Mouse (Mus musculus): ENCODE measurements at regions not wholly inside any gene's neighbourhood (a gene's known extent, or its start where the extent isn't known, plus 50 kb on each side); places are given as distances from the start of the nearest gene placed in this dataset.

DNA sequence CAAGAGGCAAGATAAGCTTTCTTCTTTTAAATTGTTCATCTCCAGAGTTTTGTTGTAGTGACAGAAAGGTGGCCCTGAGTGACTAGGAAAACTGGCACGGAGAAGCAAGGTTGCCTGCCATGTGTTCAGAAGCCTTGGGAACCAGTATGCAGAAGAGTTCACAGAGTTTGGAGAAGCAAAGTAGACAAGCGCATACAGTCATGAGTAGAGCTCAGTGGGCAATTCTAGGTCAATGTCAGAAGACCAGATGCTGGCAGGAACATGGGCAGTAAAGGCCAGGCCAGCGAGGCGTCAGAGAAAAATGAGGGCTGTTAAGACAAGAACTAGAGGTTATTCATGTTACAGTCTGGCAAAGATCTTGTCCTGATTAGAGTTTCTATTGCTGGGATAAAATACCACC lies 172.7 kb downstream of the Tmem17 start:
- WGBS: 92% methylated on average over 4 of the region's 4 CpGs

DNA sequence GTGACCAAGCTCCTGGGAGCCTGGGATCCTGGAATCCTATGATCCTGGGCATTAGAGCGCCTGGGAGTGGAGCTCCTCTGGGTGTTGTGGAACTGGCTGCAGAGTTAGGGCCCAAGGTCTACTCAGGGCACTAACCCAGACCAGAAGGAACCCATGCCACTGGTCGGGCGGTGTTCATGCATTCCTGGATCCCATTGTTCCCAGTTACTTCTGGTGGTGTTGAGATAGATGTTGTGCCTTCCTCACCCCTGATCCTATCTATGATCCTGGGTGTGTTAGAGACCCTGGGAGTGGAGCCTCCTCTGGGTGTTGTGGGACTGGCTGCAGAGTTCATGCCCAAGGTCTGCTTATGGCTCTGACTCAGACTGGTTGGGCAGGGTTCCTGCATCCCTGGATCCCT lies 169.9 kb downstream of the B3gnt2 start:
- Histone ChIP-seq H3K4me3 (ENCODE audit: low read depth, low read length) (no peak overlapping the region), H3K36me3 (ENCODE audit: control insufficient read depth, insufficient read depth, low read length) (no peaks in the 10 kb centered on the region), H3K4me1 (ENCODE audit: control insufficient read depth, insufficient read depth, insufficient read length, low read length) (no peaks in the 10 kb centered on the region), H3K27me3 (ENCODE audit: control insufficient read depth, insufficient read depth, low read length) (no peaks in the 10 kb centered on the region), H3K27ac (ENCODE audit: insufficient read depth, low read depth, low read length) (no peak overlapping the region)
- WGBS: 93% methylated on average over 3 of the region's 3 CpGs
- TF ChIP-seq POLR2A (IDR thresholded peaks at IDR 0.05; ENCODE audit: low read depth, low read length) (no peak), CTCF (IDR thresholded peaks at IDR 0.05; ENCODE audit: extremely low read depth, insufficient read length, insufficient replicate concordance, low read depth, low read length) (no peak)

More for the DNA sequence above, 172.7 kb downstream of the Tmem17 start:
- Histone ChIP-seq H3K4me3 (ENCODE audit: low read depth, low read length) (no peak overlapping the region), H3K4me1 (ENCODE audit: control insufficient read depth, insufficient read depth, insufficient read length, low read length) (no peaks in the 10 kb centered on the region), H3K36me3 (ENCODE audit: control insufficient read depth, insufficient read depth, low read length) (no peaks in the 10 kb centered on the region), H3K27ac (ENCODE audit: insufficient read depth, low read depth, low read length) (no peak overlapping the region), H3K27me3 (ENCODE audit: control insufficient read depth, insufficient read depth, low read length) (no peaks in the 10 kb centered on the region)
- TF ChIP-seq POLR2A (IDR thresholded peaks at IDR 0.05; ENCODE audit: low read depth, low read length): no peak
- no peak for TF ChIP-seq CTCF (IDR thresholded peaks at IDR 0.05; ENCODE audit: extremely low read depth, insufficient read length, insufficient replicate concordance, low read depth, low read length)

- no peaks in the 10 kb centered on the region for H3K36me3 ChIP-seq (ENCODE audit: control insufficient read depth, insufficient read depth, low read length)
- H3K27ac ChIP-seq (ENCODE audit: insufficient read depth, low read depth, low read length): no peak overlapping the region
- no peak overlapping the region for H3K4me3 ChIP-seq (ENCODE audit: low read depth, low read length)
- H3K4me1 ChIP-seq (ENCODE audit: control insufficient read depth, insufficient read depth, insufficient read length, low read length): no peaks in the 10 kb centered on the region
- TF ChIP-seq CTCF (IDR thresholded peaks at IDR 0.05; ENCODE audit: extremely low read depth, insufficient read length, insufficient replicate concordance, low read depth, low read length): no peak
- TF ChIP-seq POLR2A (IDR thresholded peaks at IDR 0.05; ENCODE audit: low read depth, low read length): no peak
- H3K27me3 ChIP-seq (ENCODE audit: control insufficient read depth, insufficient read depth, low read length): no peaks in the 10 kb centered on the region
- 67% methylated on average over 5 of the region's 5 CpGs for WGBS
Observed at GRCm38 (mm10) chr11:22692281-22692857, 168.4 kb downstream of the B3gnt2 start.

DNA sequence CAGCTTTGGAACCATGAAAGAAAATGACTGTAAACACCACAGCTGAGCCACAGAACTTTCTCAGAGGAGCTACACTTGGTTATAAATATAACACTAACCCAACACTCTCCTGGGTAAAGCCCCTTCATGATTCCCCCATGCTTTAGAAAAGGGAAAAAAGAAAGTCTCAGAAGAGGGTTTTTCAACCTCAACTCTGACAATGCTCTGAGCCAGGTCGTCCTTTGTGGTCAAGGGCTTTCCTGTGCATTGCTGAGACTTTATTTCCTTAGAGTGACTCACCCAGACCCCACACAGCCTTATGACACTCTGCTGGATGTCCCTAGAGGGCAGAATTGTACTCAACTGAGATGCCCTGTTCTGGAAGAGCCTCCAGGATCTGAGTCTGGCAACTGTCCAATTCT lies 167.8 kb downstream of the B3gnt2 start:
- TF ChIP-seq POLR2A (IDR thresholded peaks at IDR 0.05; ENCODE audit: low read depth, low read length) (no peak), CTCF (IDR thresholded peaks at IDR 0.05; ENCODE audit: extremely low read depth, insufficient read length, insufficient replicate concordance, low read depth, low read length) (no peak)
- Histone ChIP-seq H3K27me3 (ENCODE audit: control insufficient read depth, insufficient read depth, low read length) (no peaks in the 10 kb centered on the region), H3K4me1 (ENCODE audit: control insufficient read depth, insufficient read depth, insufficient read length, low read length) (no peaks in the 10 kb centered on the region), H3K4me3 (ENCODE audit: low read depth, low read length) (no peak overlapping the region), H3K27ac (ENCODE audit: insufficient read depth, low read depth, low read length) (no peak overlapping the region), H3K36me3 (ENCODE audit: control insufficient read depth, insufficient read depth, low read length) (no peaks in the 10 kb centered on the region)
- 22% methylated on average over 1 of the region's 1 CpGs for WGBS

DNA sequence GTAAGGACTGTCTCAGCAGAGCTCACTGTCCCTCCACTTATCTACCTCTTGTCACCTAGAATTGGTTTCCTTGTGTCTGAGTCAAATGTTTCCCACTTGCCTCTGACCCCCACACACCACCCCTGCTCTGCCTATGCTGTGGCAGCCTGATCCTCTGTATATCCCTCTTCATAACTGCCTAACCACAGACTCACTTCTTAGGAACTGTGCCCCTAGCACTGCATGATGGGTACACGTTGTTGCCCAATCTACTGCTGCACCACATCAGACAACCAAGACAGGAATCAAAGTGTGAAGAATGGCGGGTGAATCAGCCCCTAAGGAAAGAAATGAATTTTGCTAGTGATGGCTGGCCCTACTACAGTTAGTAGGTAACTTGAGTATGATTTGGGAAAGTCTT lies 167.4 kb downstream of the B3gnt2 start:
- Histone ChIP-seq H3K4me1 (ENCODE audit: control insufficient read depth, insufficient read depth, insufficient read length, low read length) (no peaks in the 10 kb centered on the region), H3K27ac (ENCODE audit: insufficient read depth, low read depth, low read length) (no peak overlapping the region), H3K4me3 (ENCODE audit: low read depth, low read length) (no peak overlapping the region), H3K27me3 (ENCODE audit: control insufficient read depth, insufficient read depth, low read length) (no peaks in the 10 kb centered on the region), H3K36me3 (ENCODE audit: control insufficient read depth, insufficient read depth, low read length) (no peaks in the 10 kb centered on the region)
- TF ChIP-seq POLR2A (IDR thresholded peaks at IDR 0.05; ENCODE audit: low read depth, low read length): no peak
- no peak for TF ChIP-seq CTCF (IDR thresholded peaks at IDR 0.05; ENCODE audit: extremely low read depth, insufficient read length, insufficient replicate concordance, low read depth, low read length)
- WGBS: 72% methylated on average over 2 of the region's 2 CpGs

DNA sequence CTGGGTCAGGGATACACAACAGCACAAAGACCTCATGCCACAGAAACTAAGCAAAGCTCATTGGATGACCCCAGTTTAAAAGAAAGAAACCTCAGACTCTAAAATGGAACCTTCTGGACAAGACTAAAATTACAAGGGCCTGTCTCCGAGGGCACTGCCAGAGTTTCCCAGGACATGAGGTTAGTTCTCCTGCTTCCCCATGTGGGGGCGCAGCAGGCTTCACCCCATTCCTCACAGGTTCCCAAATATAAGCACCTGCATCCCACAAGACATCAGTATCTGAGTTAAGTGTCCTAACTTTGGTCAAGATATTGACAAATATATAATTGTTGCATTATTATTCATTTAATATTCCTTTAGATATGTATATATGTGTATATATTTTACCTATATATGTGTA lies 166.8 kb downstream of the B3gnt2 start:
- no peak overlapping the region for H3K4me3 ChIP-seq (ENCODE audit: low read depth, low read length)
- no peaks in the 10 kb centered on the region for H3K4me1 ChIP-seq (ENCODE audit: control insufficient read depth, insufficient read depth, insufficient read length, low read length)
- no peaks in the 10 kb centered on the region for H3K27me3 ChIP-seq (ENCODE audit: control insufficient read depth, insufficient read depth, low read length)
- no peak overlapping the region for H3K27ac ChIP-seq (ENCODE audit: insufficient read depth, low read depth, low read length)
- WGBS: 78% methylated on average over 2 of the region's 2 CpGs
- no peak for TF ChIP-seq POLR2A (IDR thresholded peaks at IDR 0.05; ENCODE audit: low read depth, low read length)
- no peak for TF ChIP-seq CTCF (IDR thresholded peaks at IDR 0.05; ENCODE audit: extremely low read depth, insufficient read length, insufficient replicate concordance, low read depth, low read length)
- H3K36me3 ChIP-seq (ENCODE audit: control insufficient read depth, insufficient read depth, low read length): no peaks in the 10 kb centered on the region

DNA sequence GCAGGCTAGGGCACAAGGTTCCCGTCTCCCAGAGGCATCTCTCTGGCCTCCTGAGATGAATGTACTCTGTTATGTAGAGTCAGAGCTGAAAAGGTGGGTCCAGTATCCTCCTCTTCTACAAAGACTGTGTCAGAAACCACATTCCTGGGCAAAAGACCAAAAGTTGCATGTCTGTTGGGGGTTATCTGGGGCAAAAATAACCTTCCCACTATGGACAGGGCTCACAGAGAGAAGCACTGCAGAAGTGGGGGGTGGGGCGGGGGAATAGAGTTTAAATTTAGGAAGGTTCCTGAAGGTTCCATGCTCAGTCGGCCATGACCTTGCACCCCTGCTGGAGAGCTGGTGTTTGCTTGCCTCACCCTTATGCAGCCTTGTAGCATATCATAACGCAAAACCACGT lies 165.9 kb downstream of the B3gnt2 start:
- no peak overlapping the region for H3K4me3 ChIP-seq (ENCODE audit: low read depth, low read length)
- no peaks in the 10 kb centered on the region for H3K4me1 ChIP-seq (ENCODE audit: control insufficient read depth, insufficient read depth, insufficient read length, low read length)
- H3K36me3 ChIP-seq (ENCODE audit: control insufficient read depth, insufficient read depth, low read length): no peaks in the 10 kb centered on the region
- no peak overlapping the region for H3K27ac ChIP-seq (ENCODE audit: insufficient read depth, low read depth, low read length)
- TF ChIP-seq CTCF (IDR thresholded peaks at IDR 0.05; ENCODE audit: extremely low read depth, insufficient read length, insufficient replicate concordance, low read depth, low read length): no peak
- no peak for TF ChIP-seq POLR2A (IDR thresholded peaks at IDR 0.05; ENCODE audit: low read depth, low read length)
- WGBS: 54% methylated on average over 5 of the region's 5 CpGs
- no peaks in the 10 kb centered on the region for H3K27me3 ChIP-seq (ENCODE audit: control insufficient read depth, insufficient read depth, low read length)
